Mouse (Mus musculus): ENCODE data around the gene Mrpl10. TPM values are rescaled to one million over a fixed set of nuclear protein-coding genes. Genes with fewer than 3 reads are reported as not detected.
A peak's percentile ranks its signal among the peaks of the same experiment; 100 is the strongest.

Mrpl10 gene
- total RNA-seq, 2 experiments from 2014 or later = 66.5 to 67.0 TPM

- no peak for DNase-seq (ENCODE audit: extremely low spot score in 1 of 2, low spot score in 2 of 2)
- H3K4me3 ChIP-seq = peak overlapping the region; percentile 68
- intact Hi-C loops (cut with DNase I) = no loop called here
- TF ChIP-seq CTCF (IDR thresholded peaks at IDR 0.05) = no peak
- peak overlapping the region; percentile 58; the same call in 1 of the 2 replicates for H3K27ac ChIP-seq
Observed at GRCm38 (mm10) chr11:97050944-97051586, 9.7 kb downstream of the Mrpl10 start.

- H3K4me3 ChIP-seq = no peak overlapping the region
- DNase-seq (ENCODE audit: extremely low spot score in 1 of 2, low spot score in 2 of 2) = no peak
Observed at GRCm38 (mm10) chr11:97052219-97052646, 10.9 kb downstream of the Mrpl10 start.

GRCm38 (mm10) chr11:97063274-97063920, 22.0 kb downstream of the Mrpl10 start:
- no peak for DNase-seq (ENCODE audit: extremely low spot score in 1 of 2, low spot score in 2 of 2)
- intact Hi-C loops (cut with DNase I) = no loop called here
- no peak overlapping the region for H3K4me3 ChIP-seq
- no peak for TF ChIP-seq CTCF (IDR thresholded peaks at IDR 0.05)
- H3K27ac ChIP-seq = peak overlapping the region; percentile 17; the same call in 1 of the 2 replicates

More at GRCm38 (mm10) chr11:97052219-97052646, 10.9 kb downstream of the Mrpl10 start:
- TF ChIP-seq CTCF (IDR thresholded peaks at IDR 0.05) = no peak
- intact Hi-C loops (cut with DNase I) = no loop called here
- no peak overlapping the region for H3K27ac ChIP-seq

GRCm38 (mm10) chr11:97063921-97064295, 22.5 kb downstream of the Mrpl10 start:
- TF ChIP-seq CTCF (IDR thresholded peaks at IDR 0.05) = peak; percentile 35
- Histone ChIP-seq H3K27ac (peak overlapping the region; percentile 8; the same call in 1 of the 2 replicates), H3K4me3 (no peak overlapping the region)
- intact Hi-C loops (cut with DNase I) = no loop called here
- no peak for DNase-seq (ENCODE audit: extremely low spot score in 1 of 2, low spot score in 2 of 2)

- intact Hi-C loops (cut with DNase I) = no loop called here
- Histone ChIP-seq H3K27ac (no peak overlapping the region), H3K4me3 (no peak overlapping the region)
- DNase-seq (ENCODE audit: extremely low spot score in 1 of 2, low spot score in 2 of 2) = no peak
- no peak for TF ChIP-seq CTCF (IDR thresholded peaks at IDR 0.05)
Observed at GRCm38 (mm10) chr11:97065538-97066295, 24.4 kb downstream of the Mrpl10 start.

- Histone ChIP-seq H3K27ac (no peak overlapping the region), H3K4me3 (no peak overlapping the region)
- DNase-seq (ENCODE audit: extremely low spot score in 1 of 2, low spot score in 2 of 2) = no peak
- no peak for TF ChIP-seq CTCF (IDR thresholded peaks at IDR 0.05)
- intact Hi-C loops (cut with DNase I) = no loop called here
Observed at GRCm38 (mm10) chr11:97066656-97067360, 25.4 kb downstream of the Mrpl10 start.

GRCm38 (mm10) chr11:97069333-97069732, 28.0 kb downstream of the Mrpl10 start:
- DNase-seq (ENCODE audit: extremely low spot score in 1 of 2, low spot score in 2 of 2) = no peak
- intact Hi-C loops (cut with DNase I) = no loop called here
- no peak for TF ChIP-seq CTCF (IDR thresholded peaks at IDR 0.05)
- Histone ChIP-seq H3K27ac (no peak overlapping the region), H3K4me3 (no peak overlapping the region)

GRCm38 (mm10) chr11:97069770-97070169, 28.4 kb downstream of the Mrpl10 start:
- intact Hi-C loops (cut with DNase I) = loop anchor here (10.0 kb wide), 1 partner anchor 245 kb away; the partner anchor contains the start of gene Mrpl45
- no peak overlapping the region for H3K4me3 ChIP-seq
- TF ChIP-seq CTCF (IDR thresholded peaks at IDR 0.05) = no peak
- DNase-seq (ENCODE audit: extremely low spot score in 1 of 2, low spot score in 2 of 2) = no peak
- no peak overlapping the region for H3K27ac ChIP-seq

- no peak overlapping the region for H3K27ac ChIP-seq
- intact Hi-C loops (cut with DNase I) = loop anchor here (10.0 kb wide), 1 partner anchor 244 kb away; the partner anchor contains the start of gene Mrpl45
- DNase-seq (ENCODE audit: extremely low spot score in 1 of 2, low spot score in 2 of 2) = no peak
- no peak for TF ChIP-seq CTCF (IDR thresholded peaks at IDR 0.05)
- H3K4me3 ChIP-seq = no peak overlapping the region
Observed at GRCm38 (mm10) chr11:97071129-97071528, 29.8 kb downstream of the Mrpl10 start.

GRCm38 (mm10) chr11:97072533-97072932, 31.2 kb downstream of the Mrpl10 start:
- Histone ChIP-seq H3K27ac (no peak overlapping the region), H3K4me3 (no peak overlapping the region)
- DNase-seq (ENCODE audit: extremely low spot score in 1 of 2, low spot score in 2 of 2) = no peak
- intact Hi-C loops (cut with DNase I) = loop anchor here (2.0 to 10.0 kb wide), 3 partner anchors 74 to 242 kb away; partner anchors contain the start of gene Mrpl45
- peak; percentile 70 for TF ChIP-seq CTCF (IDR thresholded peaks at IDR 0.05)

GRCm38 (mm10) chr11:97074235-97074634, 32.9 kb downstream of the Mrpl10 start:
- intact Hi-C loops (cut with DNase I) = loop anchor here (10.0 kb wide), 1 partner anchor 241 kb away; the partner anchor contains the start of gene Mrpl45
- Histone ChIP-seq H3K27ac (no peak overlapping the region), H3K4me3 (no peak overlapping the region)
- no peak for DNase-seq (ENCODE audit: extremely low spot score in 1 of 2, low spot score in 2 of 2)
- TF ChIP-seq CTCF (IDR thresholded peaks at IDR 0.05) = no peak
